Mouse (Mus musculus) limb, embryonic 15.5 days (tissue): ENCODE measurements around the gene Sfta2. TPM values are rescaled to one million over a fixed set of nuclear protein-coding genes. Genes with fewer than 3 reads are reported as not detected.

Experiments used
- polyA plus RNA-seq: library from polyadenylated mRNA; unstranded; fragments of >200 nt; fragmentation: Nextera tagmentation; extraction: Ambion mirVana; gene quantifications from 2 replicates; pipeline ENCODE4 v1.2.1, GENCODE M21; 2015

Gene Sfta2
- polyA plus RNA-seq, 1 experiment from 2014 or later: not detected

Other genes with a start within 250 kb of the Sfta2 start
- 3.2 and 4.3 TPM in 2 replicates for gene H2-Q4, start 221.9 kb upstream of the Sfta2 start, polyA plus RNA-seq
- gene H2-Q6, start 176.7 kb upstream of the Sfta2 start, polyA plus RNA-seq: 0.35 and 0.46 TPM in 2 replicates
- 3.1 and 3.3 TPM in 2 replicates for gene H2-Q7, start 162.4 kb upstream of the Sfta2 start, polyA plus RNA-seq
- 0.65 and 1.2 TPM in 2 replicates for gene H2-Q10, start 131.5 kb upstream of the Sfta2 start, polyA plus RNA-seq
- gene Pou5f1, start 95.5 kb upstream of the Sfta2 start, polyA plus RNA-seq: not detected in 2 replicates
- gene Tcf19, start 84.7 kb upstream of the Sfta2 start, polyA plus RNA-seq: 88.0 and 97.6 TPM in 2 replicates
- 18.0 and 18.1 TPM in 2 replicates for gene Cchcr1, start 84.4 kb upstream of the Sfta2 start, polyA plus RNA-seq
- gene Psors1c2, start 68.3 kb upstream of the Sfta2 start, polyA plus RNA-seq: 1.3 and 1.8 TPM in 2 replicates
- gene Cdsn, start 49.4 kb upstream of the Sfta2 start, polyA plus RNA-seq: 2.0 and 4.8 TPM in 2 replicates
- 5.6 and 6.0 TPM in 2 replicates for gene 2300002M23Rik, start 34.1 kb upstream of the Sfta2 start, polyA plus RNA-seq
- 0.14 and 0.33 TPM in 2 replicates for gene Gm9573, start 25.1 kb downstream of the Sfta2 start, polyA plus RNA-seq
- gene Mucl3, start 42.1 kb downstream of the Sfta2 start, polyA plus RNA-seq: 0.09 and 0.10 TPM in 2 replicates
- 14.3 and 14.4 TPM in 2 replicates for gene Vars2, start 66.0 kb downstream of the Sfta2 start, polyA plus RNA-seq
- 36.2 and 42.2 TPM in 2 replicates for gene Gtf2h4, start 72.2 kb downstream of the Sfta2 start, polyA plus RNA-seq
- gene Ddr1, start 103.1 kb downstream of the Sfta2 start, polyA plus RNA-seq: 81.7 and 85.2 TPM in 2 replicates
- 23.2 and 27.5 TPM in 2 replicates for gene Ier3, start 220.1 kb downstream of the Sfta2 start, polyA plus RNA-seq
- 60.2 and 70.9 TPM in 2 replicates for gene Flot1, start 221.7 kb downstream of the Sfta2 start, polyA plus RNA-seq
- 811 and 833 TPM in 2 replicates for gene Tubb5, start 236.8 kb downstream of the Sfta2 start, polyA plus RNA-seq
- gene Mdc1, start 240.0 kb downstream of the Sfta2 start, polyA plus RNA-seq: 13.0 and 15.0 TPM in 2 replicates